Mouse (Mus musculus) forebrain, embryonic 12.5 days (tissue): ENCODE data around the gene Matn1. TPM values are rescaled to one million over a fixed set of nuclear protein-coding genes. Genes with fewer than 3 reads are reported as not detected.

Experiments
- ATAC-seq: fragments of 200-750 bp; cut with Nextera tagmentation; 2 replicates; pipeline ENCODE4 v1.8.0; 2017; ENCODE audit warnings: moderate TSS enrichment; ENCODE audit not compliant: low FRiP score
- H3K27ac ChIP-seq: fragments of 300-500 bp; sonication (generic); 2 replicates; pipeline ENCODE4 v1.5.1; 2016; ENCODE audit warnings: mild to moderate bottlenecking
- H3K27me3 ChIP-seq: fragments of 300-500 bp; sonication (generic); 2 replicates; pipeline ENCODE4 v1.6.1; 2016; ENCODE audit warnings: mild to moderate bottlenecking
- H3K36me3 ChIP-seq: fragments of 300-500 bp; sonication (generic); replicated peaks from 2 replicates; pipeline ENCODE4 v1.6.1; 2016; ENCODE audit warnings: mild to moderate bottlenecking
- H3K4me1 ChIP-seq: fragments of 300-500 bp; sonication (generic); 2 replicates; pipeline ENCODE4 v1.6.1; 2016
- H3K4me2 ChIP-seq: fragments of 300-500 bp; sonication (generic); 2 replicates; pipeline ENCODE4 v1.6.1; 2016; ENCODE audit warnings: mild to moderate bottlenecking, moderate library complexity
- H3K4me3 ChIP-seq: fragments of 300-500 bp; sonication (generic); replicated peaks from 2 replicates; pipeline ENCODE4 v1.5.1; 2016; ENCODE audit warnings: mild to moderate bottlenecking
- H3K9ac ChIP-seq: fragments of 300-500 bp; sonication (generic); 2 replicates; pipeline ENCODE4 v1.6.1; 2016; ENCODE audit warnings: mild to moderate bottlenecking
- H3K9me3 ChIP-seq: fragments of 300-500 bp; sonication (generic); 2 replicates; pipeline ENCODE4 v1.6.1; 2016
- WGBS: fragments of 180-500 bp; shearing (Covaris S2); methylation state at CpG from one replicate; pipeline ENCODE4 v1.1.7; 2016; 5-methylcytosine and 5-hydroxymethylcytosine counted together
- polyA plus RNA-seq: library from polyadenylated mRNA; unstranded; fragments of >200 nt; fragmentation: Nextera tagmentation; extraction: Ambion mirVana; gene quantifications from 2 replicates; pipeline ENCODE4 v1.2.1, GENCODE M21; 2016

Matn1 gene
- polyA plus RNA-seq, 1 experiment from 2014 or later = 0.22 TPM

GRCm38 (mm10) chr4:130959678-130960077 is 15.5 kb downstream of the Matn1 start:
- Histone ChIP-seq H3K27ac (no peak overlapping the region), H3K4me3 (no peak overlapping the region), H3K4me2 (no peak overlapping the region), H3K9ac (no peak overlapping the region), H3K27me3 (no peaks in the 10 kb centered on the region; the same call in 1 of the 2 replicates), H3K9me3 (no peaks in the 10 kb centered on the region), H3K4me1 (peaks cover 13% of the 10 kb centered on the region), H3K36me3 (no peaks in the 10 kb centered on the region)
- no peak; the same call in 1 of the 2 replicates for ATAC-seq
- 50% methylated on average over 6 of the region's 6 CpGs for WGBS

- 33% methylated on average over 9 of the region's 9 CpGs for WGBS
- no peaks in the 10 kb centered on the region for H3K9me3 ChIP-seq
Measured at GRCm38 (mm10) chr4:130960118-130960734, 16.0 kb downstream of the Matn1 start.

GRCm38 (mm10) chr4:130971278-130971677 is 27.1 kb downstream of the Matn1 start:
- Histone ChIP-seq H3K27me3 (peaks cover 3% of the 10 kb centered on the region; the same call in 1 of the 2 replicates), H3K4me2 (no peak overlapping the region), H3K4me3 (no peak overlapping the region), H3K36me3 (no peaks in the 10 kb centered on the region), H3K9ac (no peak overlapping the region), H3K9me3 (peaks cover 4% of the 10 kb centered on the region; the same call in 1 of the 2 replicates), H3K27ac (no peak overlapping the region), H3K4me1 (peaks cover 11% of the 10 kb centered on the region)
- 96% methylated on average over 1 of the region's 1 CpGs for WGBS
- no peak for ATAC-seq

More at GRCm38 (mm10) chr4:130960118-130960734, 16.0 kb downstream of the Matn1 start:
- no peak overlapping the region for H3K4me2 ChIP-seq
- H3K4me3 ChIP-seq = no peak overlapping the region
- H3K9ac ChIP-seq = no peak overlapping the region
- H3K27ac ChIP-seq = no peak overlapping the region
- peaks cover 13% of the 10 kb centered on the region for H3K4me1 ChIP-seq
- peak; percentile 66 for ATAC-seq
- no peaks in the 10 kb centered on the region; the same call in 1 of the 2 replicates for H3K27me3 ChIP-seq
- no peaks in the 10 kb centered on the region for H3K36me3 ChIP-seq

- Histone ChIP-seq H3K27ac (peak overlapping the region; percentile 75), H3K4me3 (no peak overlapping the region), H3K9ac (no peak overlapping the region), H3K36me3 (no peaks in the 10 kb centered on the region), H3K9me3 (peaks cover 4% of the 10 kb centered on the region; the same call in 1 of the 2 replicates), H3K27me3 (no peaks in the 10 kb centered on the region), H3K4me1 (peaks cover 12% of the 10 kb centered on the region), H3K4me2 (no peak overlapping the region)
- ATAC-seq = no peak
- 84% methylated on average over 5 of the region's 5 CpGs for WGBS
Measured at GRCm38 (mm10) chr4:130972421-130972829, 28.2 kb downstream of the Matn1 start.

GRCm38 (mm10) chr4:130973332-130974263 is 29.4 kb downstream of the Matn1 start:
- Histone ChIP-seq H3K9me3 (peaks cover 4% of the 10 kb centered on the region; the same call in 1 of the 2 replicates), H3K9ac (no peak overlapping the region), H3K36me3 (no peaks in the 10 kb centered on the region), H3K4me2 (no peak overlapping the region), H3K4me1 (peaks cover 13% of the 10 kb centered on the region), H3K27me3 (peaks cover 1% of the 10 kb centered on the region; the same call in 1 of the 2 replicates), H3K4me3 (no peak overlapping the region), H3K27ac (peak overlapping the region; percentile 75)
- ATAC-seq = no peak
- whole genome bisulfite sequencing = 36% methylated on average over 19 of the region's 19 CpGs

GRCm38 (mm10) chr4:130978981-130979380 is 34.8 kb downstream of the Matn1 start:
- ATAC-seq = no peak
- H3K27ac ChIP-seq = no peak overlapping the region
- H3K9ac ChIP-seq = no peak overlapping the region
- no peak overlapping the region for H3K4me2 ChIP-seq
- 74% methylated on average over 3 of the region's 3 CpGs for WGBS
- peaks cover 4% of the 10 kb centered on the region for H3K4me1 ChIP-seq
- H3K27me3 ChIP-seq = peaks cover 4% of the 10 kb centered on the region; the same call in 1 of the 2 replicates
- no peaks in the 10 kb centered on the region for H3K36me3 ChIP-seq
- no peak overlapping the region for H3K4me3 ChIP-seq
- no peaks in the 10 kb centered on the region for H3K9me3 ChIP-seq

- H3K9ac ChIP-seq = no peak overlapping the region
- no peak for ATAC-seq
- WGBS = 37% methylated on average over 17 of the region's 17 CpGs
- H3K4me2 ChIP-seq = no peak overlapping the region
- peaks cover 4% of the 10 kb centered on the region; the same call in 1 of the 2 replicates for H3K27me3 ChIP-seq
- 0 out of 2 replicates have a peak overlapping the region, but pooled peaks have one; percentile 25 for H3K27ac ChIP-seq
- no peaks in the 10 kb centered on the region for H3K36me3 ChIP-seq
- peaks cover 15% of the 10 kb centered on the region for H3K4me1 ChIP-seq
- H3K9me3 ChIP-seq = no peaks in the 10 kb centered on the region
- H3K4me3 ChIP-seq = no peak overlapping the region
Measured at GRCm38 (mm10) chr4:130984416-130985182, 40.4 kb downstream of the Matn1 start.

- Histone ChIP-seq H3K4me3 (no peak overlapping the region), H3K9ac (no peak overlapping the region), H3K27ac (no peak overlapping the region), H3K36me3 (no peaks in the 10 kb centered on the region), H3K9me3 (no peaks in the 10 kb centered on the region), H3K4me1 (peaks cover 15% of the 10 kb centered on the region), H3K27me3 (peaks cover 4% of the 10 kb centered on the region; the same call in 1 of the 2 replicates), H3K4me2 (no peak overlapping the region)
- WGBS = 88% methylated on average over 4 of the region's 4 CpGs
- no peak for ATAC-seq
Measured at GRCm38 (mm10) chr4:130987046-130987445, 42.9 kb downstream of the Matn1 start.

- H3K36me3 ChIP-seq = no peaks in the 10 kb centered on the region
- H3K27ac ChIP-seq = no peak overlapping the region
- no peak for ATAC-seq
- H3K4me2 ChIP-seq = no peak overlapping the region
- H3K9me3 ChIP-seq = no peaks in the 10 kb centered on the region
- WGBS = 90% methylated on average over 6 of the region's 6 CpGs
- no peak overlapping the region for H3K9ac ChIP-seq
- peaks cover 15% of the 10 kb centered on the region for H3K4me1 ChIP-seq
- peaks cover 4% of the 10 kb centered on the region; the same call in 1 of the 2 replicates for H3K27me3 ChIP-seq
- H3K4me3 ChIP-seq = no peak overlapping the region
Measured at GRCm38 (mm10) chr4:130988219-130988839, 44.1 kb downstream of the Matn1 start.

- peaks cover 14% of the 10 kb centered on the region for H3K4me1 ChIP-seq
- ATAC-seq = no peak
- peaks cover 4% of the 10 kb centered on the region; the same call in 1 of the 2 replicates for H3K27me3 ChIP-seq
- H3K9ac ChIP-seq = no peak overlapping the region
- H3K4me3 ChIP-seq = no peak overlapping the region
- H3K36me3 ChIP-seq = no peaks in the 10 kb centered on the region
- H3K4me2 ChIP-seq = no peak overlapping the region
- H3K9me3 ChIP-seq = no peaks in the 10 kb centered on the region
- H3K27ac ChIP-seq = no peak overlapping the region
- 73% methylated on average over 9 of the region's 9 CpGs for WGBS
Measured at GRCm38 (mm10) chr4:130989146-130989545, 45.0 kb downstream of the Matn1 start.

GRCm38 (mm10) chr4:130990966-130991365 is 46.8 kb downstream of the Matn1 start:
- no peak overlapping the region for H3K27ac ChIP-seq
- WGBS = 93% methylated on average over 5 of the region's 5 CpGs
- H3K9me3 ChIP-seq = peaks cover 7% of the 10 kb centered on the region; the same call in 1 of the 2 replicates
- peaks cover 4% of the 10 kb centered on the region; the same call in 1 of the 2 replicates for H3K27me3 ChIP-seq
- H3K4me3 ChIP-seq = no peak overlapping the region
- ATAC-seq = no peak
- H3K36me3 ChIP-seq = no peaks in the 10 kb centered on the region
- H3K4me2 ChIP-seq = no peak overlapping the region
- peaks cover 2% of the 10 kb centered on the region; the same call in 1 of the 2 replicates for H3K4me1 ChIP-seq
- no peak overlapping the region for H3K9ac ChIP-seq
